Mouse (Mus musculus): ENCODE results near the gene Spata31d1b. TPM values are rescaled to one million over a fixed set of nuclear protein-coding genes. Genes with fewer than 3 reads are reported as not detected.
"Not testable (repeated sequence)": the region's sequence is repeated elsewhere in the genome, so short reads cannot be mapped to it uniquely, and the experiment has no call there.

Spata31d1b gene
- polyA plus RNA-seq (2016; fragmentation: Nextera tagmentation; extraction: Ambion mirVana), result 0.07 TPM in 1 of 2 replicates, not detected in the other

- H3K4me1 ChIP-seq; H3K4me2 ChIP-seq (replicated peaks); H3K4me3 ChIP-seq; H3K27me3 ChIP-seq; H3K9ac ChIP-seq (replicated peaks); H3K36me3 ChIP-seq; ATAC-seq (ENCODE audit: low FRiP score, low read depth); H3K27ac ChIP-seq (replicated peaks); H3K9me3 ChIP-seq: not testable (repeated sequence)
- 75% methylated on average over 3 of the region's 3 CpGs for WGBS
These were observed at the start of gene Spata31d1b for GRCm38 (mm10) chr13:59711984-59712383. Gene Spata31d1b, plus strand, starts transcription at chr13:59712284.

DNA sequence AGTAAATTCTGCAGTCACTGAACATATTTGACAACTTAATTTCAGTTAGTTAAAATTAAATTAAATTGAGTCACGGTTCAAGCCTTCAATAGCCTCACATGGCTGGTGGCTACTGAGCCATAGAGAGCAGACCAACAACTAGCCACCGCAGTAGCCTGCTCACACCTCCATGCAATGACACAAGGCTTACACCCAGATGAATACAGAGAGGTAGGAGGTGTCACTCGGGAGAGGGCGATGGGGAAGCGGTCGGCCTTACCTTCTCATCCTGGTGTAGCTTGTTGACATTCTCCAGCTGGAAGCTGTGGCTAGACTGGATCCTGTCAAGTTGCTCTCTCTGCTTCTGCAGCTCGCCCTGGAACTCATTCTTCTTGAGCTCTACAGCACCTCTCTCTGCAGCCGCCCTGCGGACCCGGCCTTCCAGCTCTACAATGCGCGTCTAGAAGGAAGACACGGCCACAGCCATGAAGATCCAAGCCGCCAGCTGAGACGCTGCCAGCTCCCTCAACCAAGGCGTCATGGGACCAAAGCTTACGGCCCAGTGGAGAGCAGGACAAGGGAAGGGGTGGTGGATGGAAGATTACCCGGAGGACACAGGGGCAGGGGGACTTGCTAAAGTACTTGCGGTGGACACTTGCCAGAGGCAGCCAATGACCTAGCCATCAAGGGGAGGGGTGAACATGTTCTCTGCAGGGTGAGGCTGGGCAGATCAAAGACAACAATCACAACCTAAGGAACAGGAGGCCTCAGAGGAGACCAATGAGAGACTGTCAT is 48.0 kb upstream of the Spata31d1b start:
- Histone ChIP-seq H3K36me3 (peaks cover 80% of the 10 kb centered on the region), H3K4me3 (no peak overlapping the region), H3K4me2 (replicated peaks) (no peak overlapping the region), H3K9ac (replicated peaks) (no peak overlapping the region), H3K4me1 (0 out of 2 replicates have a peak, but pooled peaks cover 2% of the 10 kb centered on the region), H3K27me3 (no peaks in the 10 kb centered on the region), H3K9me3 (no peaks in the 10 kb centered on the region), H3K27ac (replicated peaks) (no peak overlapping the region)
- no peak for ATAC-seq (ENCODE audit: low FRiP score, low read depth)
- WGBS, result 95% methylated on average over 19 of the region's 19 CpGs

DNA sequence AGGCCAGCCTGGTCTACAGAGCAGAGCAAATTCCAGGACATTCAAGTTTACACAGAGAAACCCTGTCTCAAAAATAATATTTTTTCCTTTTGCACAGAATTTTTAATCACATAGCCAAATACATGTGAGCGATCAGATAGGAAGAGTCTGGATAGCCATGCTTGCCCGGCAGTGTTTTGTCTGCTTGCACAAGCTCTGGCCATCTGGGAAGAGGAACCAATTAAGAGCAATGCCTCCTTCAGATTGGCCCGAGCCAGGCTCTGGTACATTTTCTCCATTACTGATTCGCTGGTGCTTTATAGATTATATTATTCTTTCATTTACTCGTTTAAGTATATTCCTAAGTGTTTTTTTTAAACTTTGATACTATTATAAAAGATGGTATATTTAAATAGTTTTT is 44.3 kb upstream of the Spata31d1b start:
- 91% methylated on average over 5 of the region's 5 CpGs for WGBS
- ATAC-seq (ENCODE audit: low FRiP score, low read depth), result no peak
- Histone ChIP-seq H3K27me3 (no peaks in the 10 kb centered on the region), H3K4me3 (no peak overlapping the region), H3K4me1 (peaks cover 13% of the 10 kb centered on the region), H3K27ac (replicated peaks) (no peak overlapping the region), H3K9ac (replicated peaks) (no peak overlapping the region), H3K36me3 (peaks cover 46% of the 10 kb centered on the region), H3K4me2 (replicated peaks) (no peak overlapping the region), H3K9me3 (no peaks in the 10 kb centered on the region)

DNA sequence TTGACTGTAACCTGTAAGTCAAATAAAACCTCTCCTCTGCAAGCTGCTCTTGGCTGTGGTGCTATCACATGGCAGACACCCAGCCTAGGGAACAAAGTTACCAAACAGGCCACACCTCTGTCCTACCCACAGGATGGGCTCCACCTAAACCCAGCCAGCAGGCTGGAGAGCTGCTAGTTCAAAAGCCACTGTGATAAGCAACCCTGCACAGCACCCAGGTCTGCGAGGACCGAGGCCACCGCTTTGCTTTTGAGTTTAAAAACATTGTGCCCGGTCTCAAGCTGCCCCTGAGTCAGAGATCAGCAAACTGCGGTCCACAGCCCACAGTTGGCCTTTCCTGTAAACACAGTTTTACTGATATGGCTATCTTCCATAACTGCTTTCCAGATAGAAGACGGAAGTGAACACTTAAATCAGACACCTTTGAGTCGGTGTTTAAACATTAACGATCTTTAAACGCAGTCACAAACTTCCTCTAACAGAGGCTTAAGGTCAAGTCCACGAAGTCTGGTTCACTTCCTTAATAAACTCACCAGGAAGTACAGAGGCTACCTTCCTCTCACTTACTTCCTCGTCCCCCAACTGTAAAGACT is 43.5 kb upstream of the Spata31d1b start:
- H3K4me3 ChIP-seq, result no peak overlapping the region
- peaks cover 18% of the 10 kb centered on the region for H3K4me1 ChIP-seq
- no peaks in the 10 kb centered on the region for H3K9me3 ChIP-seq
- WGBS, result 86% methylated on average over 11 of the region's 11 CpGs
- no peaks in the 10 kb centered on the region for H3K27me3 ChIP-seq
- H3K4me2 ChIP-seq (replicated peaks), result no peak overlapping the region
- H3K36me3 ChIP-seq, result peaks cover 38% of the 10 kb centered on the region
- H3K9ac ChIP-seq (replicated peaks), result no peak overlapping the region
- ATAC-seq (ENCODE audit: low FRiP score, low read depth), result no peak
- H3K27ac ChIP-seq (replicated peaks), result peak overlapping the region; percentile 20; the same call in 1 of the 2 replicates

DNA sequence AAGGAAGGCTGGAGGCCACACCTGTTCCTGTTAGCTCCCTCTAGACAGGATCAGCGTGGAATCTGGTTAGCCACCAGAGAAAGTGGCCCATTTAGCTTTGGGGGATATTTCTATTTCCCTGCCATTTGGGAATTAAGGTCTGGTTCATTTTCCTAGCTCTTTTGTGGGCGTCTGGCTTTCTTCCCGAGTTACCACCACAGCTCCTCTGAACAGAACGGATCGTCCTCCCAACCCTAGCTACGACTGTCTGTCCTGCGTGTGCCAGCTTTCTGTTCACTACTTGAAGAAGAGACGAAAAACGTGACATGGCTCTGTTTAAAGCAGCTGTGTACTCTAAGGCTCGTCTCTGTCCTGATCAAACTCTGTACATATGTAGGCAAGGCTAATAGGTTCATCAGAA is 42.1 kb upstream of the Spata31d1b start:
- no peak overlapping the region for H3K27ac ChIP-seq (replicated peaks)
- H3K27me3 ChIP-seq, result no peaks in the 10 kb centered on the region
- 92% methylated on average over 10 of the region's 10 CpGs for WGBS
- H3K4me1 ChIP-seq, result peaks cover 21% of the 10 kb centered on the region
- no peak for ATAC-seq (ENCODE audit: low FRiP score, low read depth)
- H3K9me3 ChIP-seq, result no peaks in the 10 kb centered on the region
- H3K36me3 ChIP-seq, result peaks cover 24% of the 10 kb centered on the region
- H3K4me3 ChIP-seq, result no peak overlapping the region
- no peak overlapping the region for H3K9ac ChIP-seq (replicated peaks)
- no peak overlapping the region for H3K4me2 ChIP-seq (replicated peaks)

GRCm38 (mm10) chr13:59671521-59671920 is 40.6 kb upstream of the Spata31d1b start:
- H3K4me2 ChIP-seq (replicated peaks), result no peak overlapping the region
- H3K9me3 ChIP-seq, result no peaks in the 10 kb centered on the region
- H3K4me3 ChIP-seq, result no peak overlapping the region
- no peak overlapping the region for H3K9ac ChIP-seq (replicated peaks)
- H3K36me3 ChIP-seq, result peaks cover 9% of the 10 kb centered on the region
- 50% methylated on average over 2 of the region's 2 CpGs for WGBS
- peak overlapping the region; percentile 36; the same call in 1 of the 2 replicates for H3K27ac ChIP-seq (replicated peaks)
- H3K4me1 ChIP-seq, result peaks cover 21% of the 10 kb centered on the region
- H3K27me3 ChIP-seq, result no peaks in the 10 kb centered on the region
- ATAC-seq (ENCODE audit: low FRiP score, low read depth), result no peak

- ATAC-seq (ENCODE audit: low FRiP score, low read depth), result no peak
- Histone ChIP-seq H3K36me3 (0 out of 2 replicates have a peak, but pooled peaks cover 2% of the 10 kb centered on the region), H3K9ac (replicated peaks) (no peak overlapping the region), H3K27ac (replicated peaks) (peak overlapping the region; percentile 66), H3K27me3 (no peaks in the 10 kb centered on the region), H3K9me3 (no peaks in the 10 kb centered on the region), H3K4me2 (replicated peaks) (0 out of 2 replicates have a peak overlapping the region, but pooled peaks have one; percentile 26), H3K4me1 (peaks cover 21% of the 10 kb centered on the region), H3K4me3 (no peak overlapping the region)
- WGBS, result 70% methylated on average over 6 of the region's 6 CpGs
These were observed 39.8 kb upstream of the Spata31d1b start for GRCm38 (mm10) chr13:59672248-59672647.

GRCm38 (mm10) chr13:59673597-59673996 is 38.5 kb upstream of the Spata31d1b start:
- no peaks in the 10 kb centered on the region for H3K9me3 ChIP-seq
- no peaks in the 10 kb centered on the region for H3K27me3 ChIP-seq
- H3K4me2 ChIP-seq (replicated peaks), result peak overlapping the region; percentile 73
- peak overlapping the region; percentile 89 for H3K4me3 ChIP-seq
- peak overlapping the region; percentile 93 for H3K9ac ChIP-seq (replicated peaks)
- no peaks in the 10 kb centered on the region for H3K36me3 ChIP-seq
- ATAC-seq (ENCODE audit: low FRiP score, low read depth), result no peak
- peaks cover 19% of the 10 kb centered on the region for H3K4me1 ChIP-seq
- peak overlapping the region; percentile 93 for H3K27ac ChIP-seq (replicated peaks)
- 16% methylated on average over 7 of the region's 7 CpGs for WGBS

GRCm38 (mm10) chr13:59674215-59674614 is 37.9 kb upstream of the Spata31d1b start:
- peak overlapping the region; percentile 93 for H3K9ac ChIP-seq (replicated peaks)
- H3K9me3 ChIP-seq, result no peaks in the 10 kb centered on the region
- H3K4me3 ChIP-seq, result peak overlapping the region; percentile 89
- peak; percentile 28; the same call in 1 of the 2 replicates for ATAC-seq (ENCODE audit: low FRiP score, low read depth)
- H3K27me3 ChIP-seq, result no peaks in the 10 kb centered on the region
- H3K4me1 ChIP-seq, result peaks cover 18% of the 10 kb centered on the region
- H3K4me2 ChIP-seq (replicated peaks), result peak overlapping the region; percentile 73
- WGBS, result 2% methylated on average over 3 of the region's 3 CpGs
- no peaks in the 10 kb centered on the region for H3K36me3 ChIP-seq
- peak overlapping the region; percentile 93 for H3K27ac ChIP-seq (replicated peaks)

DNA sequence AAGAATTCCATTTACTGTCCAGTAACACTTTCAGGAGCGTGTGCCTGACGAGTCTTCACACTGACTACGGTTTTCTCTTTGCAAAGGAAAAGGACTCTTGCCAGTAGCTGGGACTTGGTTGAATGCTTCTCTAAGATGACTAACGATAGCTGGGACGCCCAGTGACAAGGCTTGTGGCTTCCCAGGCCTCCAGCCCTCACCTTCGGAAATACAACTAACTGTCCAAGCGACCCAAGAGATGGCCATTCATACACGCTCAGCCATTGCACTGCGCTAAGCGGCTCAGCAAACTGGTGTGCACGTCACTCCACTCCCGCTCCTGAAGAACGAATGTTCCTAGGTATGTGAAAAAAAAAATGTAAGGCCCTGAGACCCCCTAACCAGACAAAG is 37.3 kb upstream of the Spata31d1b start:
- WGBS, result under 1% methylated on average over 13 of the region's 13 CpGs
- H3K9me3 ChIP-seq, result no peaks in the 10 kb centered on the region
- H3K9ac ChIP-seq (replicated peaks), result peak overlapping the region; percentile 93
- H3K4me2 ChIP-seq (replicated peaks), result peak overlapping the region; percentile 73
- H3K27ac ChIP-seq (replicated peaks), result peak overlapping the region; percentile 93
- no peak for ATAC-seq (ENCODE audit: low FRiP score, low read depth)
- H3K36me3 ChIP-seq, result no peaks in the 10 kb centered on the region
- H3K4me3 ChIP-seq, result peak overlapping the region; percentile 89
- H3K27me3 ChIP-seq, result no peaks in the 10 kb centered on the region
- peaks cover 18% of the 10 kb centered on the region for H3K4me1 ChIP-seq

GRCm38 (mm10) chr13:59675151-59676011 is 36.7 kb upstream of the Spata31d1b start, which contains the start of gene Golm1:
Gene Golm1, minus strand, starts transcription at chr13:59675811.
- WGBS, result 0% methylated on average over 39 of the region's 61 CpGs
- Histone ChIP-seq H3K4me3 (peak within 1 kb of the TSS; percentile 89), H3K9ac (replicated peaks) (peak within 1 kb of the TSS; percentile 93), H3K27me3 (no peaks in the 10 kb centered on the region), H3K9me3 (no peaks in the 10 kb centered on the region), H3K4me2 (replicated peaks) (peak within 1 kb of the TSS; percentile 73), H3K4me1 (peaks cover 18% of the 10 kb centered on the region), H3K27ac (replicated peaks) (peak within 1 kb of the TSS; percentile 93), H3K36me3 (no peaks in the 10 kb centered on the region)
- ATAC-seq (ENCODE audit: low FRiP score, low read depth), result peak; percentile 90
